Mouse (Mus musculus): Measurements from ENCODE around the gene Ltbr.

DNA sequence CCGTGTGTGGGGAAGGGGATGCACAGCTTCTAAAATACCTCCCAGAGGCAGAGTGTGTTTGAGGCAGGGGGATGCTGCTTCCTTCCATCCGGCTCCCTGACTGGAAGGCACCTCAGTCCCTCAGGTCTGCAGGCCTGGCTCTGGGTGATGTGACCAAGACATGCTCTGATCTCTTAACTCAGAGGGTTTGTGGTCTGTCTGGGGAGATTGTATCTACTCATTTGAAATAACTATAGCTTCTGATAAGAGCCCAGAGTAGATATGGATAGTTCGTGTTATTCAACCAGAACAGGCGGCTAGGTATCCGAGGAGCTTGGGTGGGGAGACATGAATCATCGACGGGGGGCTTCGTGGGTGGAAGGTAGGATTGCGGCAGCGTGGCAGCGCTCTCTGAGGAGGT is 39.5 kb upstream of the Ltbr start:
- TF ChIP-seq CTCF (IDR thresholded peaks at IDR 0.05 in 2 of 3, conservative IDR thresholded peaks at IDR 0.05 in 1 of 3; ENCODE audit: control insufficient read depth in 1 of 3, insufficient read depth in 1 of 3, low read depth in 2 of 3, low read length in 3 of 3, poor library complexity in 1 of 3, severe bottlenecking in 1 of 3) (no peak), POLR2A (IDR thresholded peaks at IDR 0.05; ENCODE audit: control insufficient read depth in 1 of 2, insufficient read depth in 1 of 2, low read depth in 1 of 2, low read length in 2 of 2, poor library complexity in 1 of 2) (no peak), MXI1 (IDR thresholded peaks at IDR 0.05; ENCODE audit: low read depth, low read length) (no peak), MAX (IDR thresholded peaks at IDR 0.05; ENCODE audit: low read length) (no peak), ZC3H11A (IDR thresholded peaks at IDR 0.05; ENCODE audit: low read depth, low read length) (no peak), NRF1 (IDR thresholded peaks at IDR 0.05; ENCODE audit: insufficient read depth, low read depth, low read length, poor library complexity, severe bottlenecking) (no peak), GATA1 (IDR thresholded peaks at IDR 0.05; ENCODE audit: low read depth, low read length) (peak; percentile 70), POLR2AphosphoS5 (IDR thresholded peaks at IDR 0.05; ENCODE audit: borderline replicate concordance, low read depth, low read length) (no peak), UBTF (IDR thresholded peaks at IDR 0.05; ENCODE audit: borderline replicate concordance, insufficient read depth, low read depth, low read length) (no peak), HCFC1 (IDR thresholded peaks at IDR 0.05; ENCODE audit: low read depth, low read length) (no peak), USF1 (IDR thresholded peaks at IDR 0.05; ENCODE audit: low read depth, low read length) (no peak)
